Mouse (Mus musculus) bone marrow macrophage, adult 2 months (primary cell): ENCODE results near the gene Klf1. TPM values are rescaled to one million over a fixed set of nuclear protein-coding genes. Genes with fewer than 3 reads are reported as not detected.
A peak's percentile ranks its signal among the peaks of the same experiment; 100 is the strongest.

Source experiments
- H3K27ac ChIP-seq: 2 replicates; pipeline ENCODE4 v1.5.1; 2012; ENCODE audit warnings: low read depth, low read length; ENCODE audit not compliant: insufficient read depth
- H3K4me1 ChIP-seq: 2 replicates; pipeline ENCODE4 v1.6.1; 2012; ENCODE audit warnings: low read length; ENCODE audit not compliant: control insufficient read depth, insufficient read depth
- H3K4me3 ChIP-seq: 2 replicates; pipeline ENCODE4 v1.5.1; 2012; ENCODE audit warnings: mild to moderate bottlenecking, low read length, moderate library complexity; ENCODE audit not compliant: insufficient read depth
- CTCF ChIP-seq: IDR thresholded peaks from 2 replicates; pipeline ENCODE4 v1.5.1; 2012; ENCODE audit warnings: low read depth, mild to moderate bottlenecking, low read length, moderate library complexity
- POLR2A ChIP-seq: IDR thresholded peaks from 2 replicates; pipeline ENCODE4 v1.6.1; 2012; ENCODE audit warnings: mild to moderate bottlenecking, low read depth, low read length, borderline replicate concordance
- polyA plus RNA-seq: library from polyadenylated mRNA; stranded (reverse); fragments of >200 nt; gene quantifications from 2 replicates; pipeline ENCODE4 v1.2.4, GENCODE M21; 2012; ENCODE audit not compliant: missing spikeins, insufficient read depth, insufficient read length

Klf1 gene
- polyA plus RNA-seq = not detected in 2 replicates

DNA sequence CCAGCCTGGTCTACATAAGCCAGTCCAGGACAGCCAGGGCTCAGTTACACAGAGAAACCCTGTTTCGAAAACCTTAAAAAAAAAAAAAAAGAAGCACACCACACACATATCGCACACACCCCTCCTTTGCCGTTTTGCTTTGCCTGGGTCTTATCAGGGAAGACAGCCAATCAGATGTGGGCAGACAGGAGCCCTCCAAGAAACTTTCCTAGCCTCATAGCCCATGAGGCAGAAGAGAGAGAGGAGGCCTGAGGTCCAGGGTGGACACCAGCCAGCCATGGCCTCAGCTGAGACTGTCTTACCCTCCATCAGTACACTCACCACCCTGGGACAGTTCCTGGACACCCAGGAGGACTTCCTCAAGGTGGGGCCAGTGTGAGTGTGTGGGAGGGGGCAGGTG is at the start of gene Klf1:
Gene Klf1, plus strand, starts transcription at position 177 of the 400 bp plus-strand sequence.
- no peak for TF ChIP-seq POLR2A
- no peak for TF ChIP-seq CTCF
- Histone ChIP-seq H3K4me3 (peak within 1 kb of the TSS; percentile 64), H3K27ac (no peak within 1 kb of the TSS), H3K4me1 (peaks cover 3% of the 10 kb centered on the region; the same call in 1 of the 2 replicates)

- TF ChIP-seq POLR2A (no peak), CTCF (no peak)
- Histone ChIP-seq H3K27ac (no peak overlapping the region), H3K4me3 (no peak overlapping the region), H3K4me1 (peaks cover 3% of the 10 kb centered on the region; the same call in 1 of the 2 replicates)
Observed at GRCm38 (mm10) chr8:84856434-84856833, 45.3 kb upstream of the Klf1 start.

- TF ChIP-seq CTCF (no peak), POLR2A (peak; percentile 29; the same call in 1 of the 2 replicates)
- peaks cover 3% of the 10 kb centered on the region; the same call in 1 of the 2 replicates for H3K4me1 ChIP-seq
- peak within 1 kb of the TSS; percentile 89 for H3K4me3 ChIP-seq
- H3K27ac ChIP-seq = peak within 1 kb of the TSS; percentile 69
Observed at GRCm38 (mm10) chr8:84856864-84857441, 44.8 kb upstream of the Klf1 start, which contains the start of gene Farsa. Farsa (plus strand) TSS chr8:84856989.

DNA sequence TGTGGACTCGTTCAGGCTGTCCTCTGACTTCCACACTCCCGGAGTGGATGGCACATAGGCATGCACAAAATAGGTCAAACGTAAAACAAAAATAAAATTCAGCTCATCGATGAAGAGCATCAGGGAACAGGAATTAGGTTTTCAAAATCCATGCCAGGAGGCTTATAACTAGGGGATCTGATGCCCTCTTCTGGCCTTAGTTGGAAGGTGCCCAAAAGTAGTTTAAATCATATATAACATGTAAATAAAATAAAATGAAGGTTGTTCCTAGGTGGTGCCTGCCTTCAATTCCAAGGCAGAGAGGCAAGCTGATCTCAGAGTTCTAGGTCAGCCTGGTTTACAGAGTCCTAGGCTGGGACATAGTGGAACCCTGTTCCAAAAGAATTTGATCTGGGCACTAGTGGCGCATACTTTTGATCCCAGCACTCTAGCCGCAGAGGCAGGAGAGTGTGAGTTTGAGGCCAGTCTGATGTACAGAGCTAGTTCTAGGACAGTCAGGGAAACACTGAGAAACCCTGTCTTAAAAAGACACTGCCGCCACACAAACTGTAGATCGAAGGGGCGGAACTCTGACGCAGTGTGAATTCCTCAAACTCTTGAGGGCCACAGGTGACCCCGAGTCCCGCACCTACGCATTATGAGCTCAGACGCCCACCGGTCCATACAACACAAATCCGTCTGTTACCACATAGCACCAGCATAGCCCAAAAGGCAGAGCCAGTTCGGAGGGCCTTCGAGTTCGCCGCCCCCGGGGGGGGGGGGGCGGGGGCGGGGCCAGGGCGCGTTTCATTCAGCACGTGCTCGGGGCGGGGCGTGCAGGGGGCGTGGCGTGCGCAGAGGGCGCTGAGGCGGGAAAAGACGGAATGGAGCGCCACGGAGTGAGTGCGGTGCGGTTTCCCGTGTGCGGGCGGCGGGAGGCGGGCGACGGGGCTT is 30.1 kb upstream of the Klf1 start, which contains the start of gene Syce2:
Gene Syce2, plus strand, starts transcription at position 736 of the 933 bp plus-strand sequence.
- H3K4me1 ChIP-seq = peaks cover 9% of the 10 kb centered on the region
- TF ChIP-seq POLR2A (0 out of 2 replicates have a peak, but pooled peaks have one; percentile 13), CTCF (no peak)
- H3K27ac ChIP-seq = peak within 1 kb of the TSS; percentile 34; the same call in 1 of the 2 replicates
- H3K4me3 ChIP-seq = peak within 1 kb of the TSS; percentile 61

DNA sequence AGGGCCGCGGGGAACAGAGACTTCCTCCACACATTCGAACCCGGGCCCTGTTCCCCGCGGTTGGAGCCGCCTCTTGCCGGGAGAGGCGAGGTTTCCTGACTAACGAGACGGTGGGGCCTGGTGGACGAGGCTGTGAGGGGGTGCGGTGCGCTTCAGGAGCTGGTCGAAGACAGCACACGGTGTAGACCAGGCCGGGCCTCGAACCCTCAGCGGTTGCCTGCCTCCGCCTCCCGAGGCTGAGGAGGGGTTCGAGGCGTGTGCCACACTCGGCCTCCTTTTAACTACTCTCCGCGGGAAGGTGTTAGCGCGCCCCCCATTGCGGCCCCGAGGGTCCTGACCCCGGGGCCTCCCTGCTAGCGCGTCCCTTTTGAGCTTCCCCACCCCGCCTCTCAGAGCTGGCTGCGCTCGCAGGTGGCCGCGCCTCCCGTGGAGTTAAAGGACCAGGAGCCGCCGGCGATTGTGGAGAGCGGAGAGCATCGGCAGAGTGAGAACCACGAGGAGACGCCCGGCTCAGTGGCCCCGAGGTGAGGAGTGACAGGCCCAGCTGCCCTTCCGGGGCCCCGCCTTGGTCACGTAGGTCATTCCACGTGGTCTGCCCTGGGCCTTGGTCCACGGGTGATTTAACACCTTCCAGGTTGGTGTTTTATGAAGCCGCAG is 29.3 kb upstream of the Klf1 start:
- Histone ChIP-seq H3K27ac (no peak overlapping the region), H3K4me3 (peak overlapping the region; percentile 61), H3K4me1 (peaks cover 9% of the 10 kb centered on the region)
- no peak for TF ChIP-seq CTCF
- TF ChIP-seq POLR2A = no peak

DNA sequence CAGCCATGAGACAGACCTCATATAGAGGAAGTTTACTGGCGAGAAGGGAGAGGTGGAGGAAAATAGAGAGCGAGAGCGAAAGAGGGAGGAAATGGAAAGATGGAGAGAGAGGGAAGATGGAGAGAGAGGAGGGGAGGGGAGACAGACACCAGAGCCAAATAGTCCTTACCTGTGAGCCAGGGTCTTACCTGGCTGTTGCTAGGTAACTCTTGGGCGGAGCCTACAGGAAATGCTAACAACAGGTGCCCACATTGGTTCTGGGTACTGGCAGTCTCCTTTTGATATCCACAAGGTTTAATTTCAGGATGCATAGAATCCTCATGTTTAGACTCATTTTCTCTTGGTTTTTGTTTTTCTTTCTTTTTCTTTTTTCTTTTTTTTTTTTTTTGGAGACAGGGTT is 28.7 kb upstream of the Klf1 start:
- no peak for TF ChIP-seq CTCF
- no peak for TF ChIP-seq POLR2A
- Histone ChIP-seq H3K4me3 (peak overlapping the region; percentile 61), H3K27ac (no peak overlapping the region), H3K4me1 (peaks cover 9% of the 10 kb centered on the region)

- peaks cover 9% of the 10 kb centered on the region for H3K4me1 ChIP-seq
- H3K27ac ChIP-seq = no peak overlapping the region
- no peak overlapping the region for H3K4me3 ChIP-seq
- TF ChIP-seq CTCF (no peak), POLR2A (no peak)
Observed at GRCm38 (mm10) chr8:84874339-84874738, 27.4 kb upstream of the Klf1 start.

DNA sequence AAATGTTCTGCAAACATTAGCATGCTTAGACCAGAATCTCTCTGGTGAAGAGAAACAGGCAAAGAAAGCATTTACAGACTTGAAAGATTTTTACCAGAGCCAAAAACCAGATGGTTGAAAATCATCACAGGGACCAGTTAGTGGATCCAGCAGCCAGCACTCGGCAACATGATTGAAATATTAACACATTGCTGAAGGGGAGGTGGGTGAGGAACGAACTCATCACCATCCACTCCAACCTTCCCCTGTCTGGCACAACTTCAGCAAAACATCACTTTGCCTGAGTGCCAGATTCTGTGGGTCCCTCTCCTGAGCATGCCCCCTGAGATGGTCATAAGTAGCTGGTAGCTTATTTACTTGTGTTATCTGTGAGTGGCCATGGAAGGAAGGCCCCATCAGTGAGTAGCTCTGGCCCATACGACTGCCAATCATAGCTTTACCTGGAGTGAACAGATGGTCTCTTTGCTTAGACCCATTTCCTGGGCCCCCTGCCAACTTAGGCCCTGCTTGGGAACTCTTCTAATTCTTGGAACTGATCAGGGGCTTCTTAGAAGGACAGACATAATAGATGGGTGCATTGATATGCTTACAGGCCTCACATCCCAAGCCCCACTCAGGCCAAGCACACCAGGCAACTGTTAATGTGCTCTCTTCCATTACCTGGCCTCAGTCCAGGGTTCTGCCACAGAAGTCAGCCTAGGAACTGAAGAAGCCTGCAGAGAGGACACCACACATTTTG is 24.3 kb upstream of the Klf1 start:
- no peak overlapping the region for H3K4me3 ChIP-seq
- TF ChIP-seq CTCF (no peak), POLR2A (no peak)
- no peak overlapping the region for H3K27ac ChIP-seq
- peaks cover 9% of the 10 kb centered on the region for H3K4me1 ChIP-seq

DNA sequence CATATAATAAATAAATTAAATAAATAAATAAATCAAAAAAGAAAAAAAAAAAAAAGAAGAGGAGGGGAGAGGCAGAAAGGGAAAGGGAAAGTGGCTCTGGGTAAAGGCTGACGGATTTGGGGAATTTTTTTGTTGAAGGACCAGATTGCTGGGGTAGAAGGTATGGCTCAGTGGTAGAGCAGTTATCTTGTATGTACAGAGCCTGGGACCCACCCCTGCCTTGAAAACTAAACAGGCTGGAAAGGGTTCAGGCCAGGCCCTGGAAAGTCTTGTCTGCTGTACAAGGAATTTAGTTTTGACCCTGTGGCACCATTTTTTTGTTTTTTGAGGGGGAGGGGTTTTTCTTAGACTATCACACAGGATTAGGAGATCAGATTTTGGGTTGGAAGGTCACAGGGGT is 22.8 kb upstream of the Klf1 start:
- TF ChIP-seq POLR2A (no peak), CTCF (no peak)
- no peak overlapping the region for H3K27ac ChIP-seq
- H3K4me1 ChIP-seq = peaks cover 5% of the 10 kb centered on the region
- no peak overlapping the region for H3K4me3 ChIP-seq
